Comparison of ENCODE assay signal across 8 mouse cellular contexts in the genomic region with DNA sequence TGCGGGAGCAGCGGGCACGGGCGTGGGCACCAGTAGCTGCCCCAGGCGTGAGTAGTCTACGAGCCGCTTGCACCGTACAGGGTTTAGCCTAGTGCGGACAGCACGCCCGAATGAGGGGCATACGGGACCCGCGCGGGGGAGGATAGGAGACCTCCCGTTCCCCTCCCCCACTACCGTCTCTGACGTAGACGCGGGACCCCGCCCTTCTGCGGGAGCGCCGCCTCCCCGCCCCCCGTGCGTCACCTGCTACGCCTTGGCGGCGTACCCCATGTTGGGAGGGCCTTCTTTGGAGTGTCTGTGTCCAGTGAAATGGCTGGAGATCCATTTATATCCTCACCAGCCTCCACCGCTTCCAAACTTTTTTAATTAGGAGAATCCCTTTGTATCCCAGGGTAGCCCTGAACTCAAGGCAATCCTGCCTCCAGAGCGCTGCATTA. TPM values are rescaled to one million over a fixed set of nuclear protein-coding genes. Genes with fewer than 3 reads are reported as not detected.
DNase-seq lines count a peak whose midpoint lies in the region; ATAC-seq lines count a peak whose summit lies in the region.

No protein-coding gene starts in this region.

- peak overlapping the region; percentile 95 for H3K4me2 ChIP-seq in intestine, embryonic 16.5 days (ENCODE audit: low read depth, low read length)

- H3K27ac ChIP-seq in intestine, embryonic 16.5 days (ENCODE audit: low read length): peak overlapping the region; percentile 99
- peak overlapping the region; percentile 100 for H3K27ac ChIP-seq in midbrain, embryonic 10.5 days (replicated peaks)

- peak; percentile 62 for ATAC-seq in intestine, embryonic 16.5 days

- peaks cover 11% of the 10 kb centered on the region for H3K36me3 ChIP-seq in intestine, embryonic 16.5 days (ENCODE audit: control insufficient read depth, insufficient read depth, low read length)
- H3K36me3 ChIP-seq in midbrain, embryonic 10.5 days: peaks cover 23% of the 10 kb centered on the region

- no peaks in the 10 kb centered on the region for H3K27me3 ChIP-seq in intestine, embryonic 16.5 days (replicated peaks; ENCODE audit: control insufficient read depth, insufficient read depth, low read length)
- H3K27me3 ChIP-seq in midbrain, embryonic 10.5 days (ENCODE audit: low read depth, poor library complexity, severe bottlenecking): no peaks in the 10 kb centered on the region

- peaks cover 24% of the 10 kb centered on the region for H3K4me1 ChIP-seq in intestine, embryonic 16.5 days (ENCODE audit: control insufficient read depth, insufficient read depth, low read length)
- H3K4me1 ChIP-seq in midbrain, embryonic 10.5 days: peaks cover 59% of the 10 kb centered on the region

- H3K4me3 ChIP-seq in intestine, embryonic 16.5 days (ENCODE audit: low read length): peak overlapping the region; percentile 73
- H3K4me3 ChIP-seq in midbrain, embryonic 10.5 days: peak overlapping the region; percentile 94

- H3K9me3 ChIP-seq in intestine, embryonic 16.5 days (ENCODE audit: control insufficient read depth, low read length): no peaks in the 10 kb centered on the region
- no peaks in the 10 kb centered on the region for H3K9me3 ChIP-seq in midbrain, embryonic 10.5 days (replicated peaks)

- WGBS in intestine, embryonic 16.5 days: 0% methylated on average over 32 of the region's 32 CpGs
- WGBS in midbrain, embryonic 10.5 days: 0% methylated on average over 32 of the region's 32 CpGs

- intact Hi-C loops in left cerebral cortex, postnatal 36 days (cut with DNase I): no loop called here

- H3K9ac ChIP-seq in intestine, embryonic 16.5 days (ENCODE audit: low read depth, low read length): peak overlapping the region; percentile 96

- peak; percentile 93 for DNase-seq in adrenal gland, adult 8-10 months
- DNase-seq in embryo, embryonic 11.5 days (ENCODE audit: low read depth, low spot score): peak; percentile 86
- peak; percentile 96 to 98 for DNase-seq in gastrocnemius, postnatal 4 days (ENCODE audit: low spot score in 2 of 2)
- DNase-seq in left cerebral cortex, postnatal 36 days (ENCODE audit: low spot score in 2 of 2): peak; percentile 92 to 95
- DNase-seq in midbrain, embryonic 10.5 days (ENCODE audit: low spot score): peak; percentile 94
- peak; percentile 92 to 93 for DNase-seq in right cerebral cortex, postnatal 36 days (ENCODE audit: low spot score in 2 of 2)
- DNase-seq in urinary bladder, postnatal 4 days (ENCODE audit: low spot score in 2 of 2): peak; percentile 94 to 96

RNA-seq across cellular contexts. Expression of a gene that starts 0.6 kb away (rescaled TPM):
- total RNA-seq in adrenal gland, adult 8-10 months (2022): 100 to 1,000 TPM; 331 to 473 (median 439) TPM
- total RNA-seq in gastrocnemius, postnatal 4 days (2021): 100 to 1,000 TPM; 369 to 382 TPM
- polyA plus RNA-seq in intestine, embryonic 16.5 days (2015; fragmentation: Nextera tagmentation; extraction: Ambion mirVana): 142 and 146 TPM in 2 replicates
- total RNA-seq in left cerebral cortex, postnatal 36 days (2021): 100 to 1,000 TPM; 414 to 415 TPM
- polyA plus RNA-seq in midbrain, embryonic 10.5 days (2016; fragmentation: Nextera tagmentation; extraction: Ambion mirVana): 279 and 293 TPM in 2 replicates

RNA-seq across cellular contexts. Expression of a gene that starts 16.0 kb away (rescaled TPM):
- 100 to 1,000 TPM; 402 to 476 (median 431) TPM for total RNA-seq in adrenal gland, adult 8-10 months (2022)
- total RNA-seq in gastrocnemius, postnatal 4 days (2021): 100 to 1,000 TPM; 211 to 220 TPM
- polyA plus RNA-seq in intestine, embryonic 16.5 days (2015; fragmentation: Nextera tagmentation; extraction: Ambion mirVana): 347 and 378 TPM in 2 replicates
- 10 to 100 TPM; 45.0 to 47.8 TPM for total RNA-seq in left cerebral cortex, postnatal 36 days (2021)
- polyA plus RNA-seq in midbrain, embryonic 10.5 days (2016; fragmentation: Nextera tagmentation; extraction: Ambion mirVana): 85.1 and 94.5 TPM in 2 replicates

RNA-seq across cellular contexts. Expression of a gene that starts 20.2 kb away (rescaled TPM):
- total RNA-seq in adrenal gland, adult 8-10 months (2022): 1 to 10 TPM; 1.9 to 4.4 (median 2.8) TPM
- 1 to 10 TPM; 1.7 to 1.8 TPM for total RNA-seq in gastrocnemius, postnatal 4 days (2021)
- polyA plus RNA-seq in intestine, embryonic 16.5 days (2015; fragmentation: Nextera tagmentation; extraction: Ambion mirVana): 5.2 and 5.9 TPM in 2 replicates
- 1 to 10 TPM; 2.3 to 3.1 TPM for total RNA-seq in left cerebral cortex, postnatal 36 days (2021)
- 3.5 and 4.0 TPM in 2 replicates for polyA plus RNA-seq in midbrain, embryonic 10.5 days (2016; fragmentation: Nextera tagmentation; extraction: Ambion mirVana)

RNA-seq across cellular contexts. Expression of a gene that starts 24.7 kb away (rescaled TPM):
- total RNA-seq in adrenal gland, adult 8-10 months (2022): 10 to 100 TPM in 2 of 4 experiments, 1 to 10 TPM in 2; 6.6 to 34.6 (median 18.8) TPM
- 1 to 10 TPM; 5.3 to 8.7 TPM for total RNA-seq in gastrocnemius, postnatal 4 days (2021)
- polyA plus RNA-seq in intestine, embryonic 16.5 days (2015; fragmentation: Nextera tagmentation; extraction: Ambion mirVana): 2,407 and 2,590 TPM in 2 replicates
- 1 to 10 TPM; 1.2 to 5.0 TPM for total RNA-seq in left cerebral cortex, postnatal 36 days (2021)
- polyA plus RNA-seq in midbrain, embryonic 10.5 days (2016; fragmentation: Nextera tagmentation; extraction: Ambion mirVana): 3.1 and 3.7 TPM in 2 replicates

RNA-seq across cellular contexts. Expression of a gene that starts 41.7 kb away (rescaled TPM):
- 10 to 100 TPM; 32.0 to 52.2 (median 39.6) TPM for total RNA-seq in adrenal gland, adult 8-10 months (2022)
- total RNA-seq in gastrocnemius, postnatal 4 days (2021): 10 to 100 TPM; 17.3 to 20.0 TPM
- polyA plus RNA-seq in intestine, embryonic 16.5 days (2015; fragmentation: Nextera tagmentation; extraction: Ambion mirVana): 46.2 and 49.1 TPM in 2 replicates
- total RNA-seq in left cerebral cortex, postnatal 36 days (2021): 10 to 100 TPM; 34.7 to 38.9 TPM
- 57.6 and 62.3 TPM in 2 replicates for polyA plus RNA-seq in midbrain, embryonic 10.5 days (2016; fragmentation: Nextera tagmentation; extraction: Ambion mirVana)

Comparison
In these comparisons a context has a peak if more than half of its experiments do, and no peak if none do; other contexts are left out.
1. Peak in every context shown above with its lines: DNase-seq, ATAC-seq, H3K4me3 ChIP-seq and H3K27ac ChIP-seq.
2. RNA of a gene that starts 16.0 kb away (total RNA-seq): 402 to 476 TPM in adrenal gland, adult 8-10 months and 211 to 220 TPM in gastrocnemius, postnatal 4 days; 45.0 to 47.8 TPM in left cerebral cortex, postnatal 36 days; every median in the first group is over 4 times any median in the second.